Mouse (Mus musculus) layer of hippocampus, adult 2 months (tissue): ENCODE measurements around the gene Fgf13. TPM values are rescaled to one million over a fixed set of nuclear protein-coding genes. Genes with fewer than 3 reads are reported as not detected.

ENCODE experiments used
- DNase-seq, 2 experiments: peaks; one replicate each; pipeline ENCODE4 v3.0.0; 2022; ENCODE audit warnings: low spot score in 2 of 2
- H3K27ac ChIP-seq: fragments of 200-600 bp; 2 replicates; pipeline ENCODE4 v1.8.1; 2022
- H3K4me3 ChIP-seq: fragments of 200-600 bp; 2 replicates; pipeline ENCODE4 v1.8.1; 2022; ENCODE audit warnings: mild to moderate bottlenecking
- CTCF ChIP-seq: fragments of 200-600 bp; conservative IDR thresholded peaks from 2 replicates; pipeline ENCODE4 v1.8.1; 2022; ENCODE audit warnings: antibody characterized with exemption, mild to moderate bottlenecking, moderate library complexity
- long read RNA-seq, 2 experiments: library from polyadenylated mRNA; stranded (forward); transcript quantifications; one replicate each; pipeline ENCODE4 v2.0.0; 2021; ENCODE audit warnings: borderline mapping rate in 2 of 2
- total RNA-seq, 2 experiments: library from RNA; stranded (reverse); gene quantifications; 2 replicates each; pipeline ENCODE4 v1.2.3; 2021

Gene Fgf13
- 100 to 1,000 TPM; 226 to 234 TPM for total RNA-seq
- long read RNA-seq, experiment 1, transcript Fgf13-201 (5 exons, 2,499 nt): major isoform, 158 of 168 reads
- long read RNA-seq, experiment 1, partial matches to known transcripts: 1 of 168 reads
- long read RNA-seq, experiment 1, other reads (novel, unspliced or antisense): 9 of 168 reads
- long read RNA-seq, experiment 2, transcript Fgf13-201 (5 exons, 2,499 nt): major isoform, 146 of 151 reads
- long read RNA-seq, experiment 2, partial matches to known transcripts: 2 of 151 reads
- long read RNA-seq, experiment 2, other reads (novel, unspliced or antisense): 3 of 151 reads

- H3K27ac ChIP-seq: peak within 1 kb of the TSS; percentile 53; the same call in 1 of the 2 replicates
- no peak for DNase-seq
- H3K4me3 ChIP-seq: peak within 1 kb of the TSS; percentile 59
- TF ChIP-seq CTCF: peak; percentile 38
Observed at GRCm38 (mm10) chrX:59567695-59568431, at the start of gene Fgf13. Gene Fgf13 (minus strand): TSS chrX:59568071.

- DNase-seq: no peak
- H3K4me3 ChIP-seq: no peak overlapping the region
- peak; percentile 69 for TF ChIP-seq CTCF
Observed at GRCm38 (mm10) chrX:59606535-59606934, 38.7 kb upstream of the Fgf13 start.

GRCm38 (mm10) chrX:59589050-59589449 is 21.2 kb upstream of the Fgf13 start:
- Histone ChIP-seq H3K27ac (no peak overlapping the region), H3K4me3 (no peak overlapping the region)
- TF ChIP-seq CTCF: no peak
- no peak for DNase-seq

More at GRCm38 (mm10) chrX:59606535-59606934, 38.7 kb upstream of the Fgf13 start:
- no peak overlapping the region for H3K27ac ChIP-seq

- no peak for TF ChIP-seq CTCF
- no peak for DNase-seq
- no peak overlapping the region for H3K27ac ChIP-seq
Observed at GRCm38 (mm10) chrX:59585508-59586186, 17.8 kb upstream of the Fgf13 start.

GRCm38 (mm10) chrX:59584034-59584433 is 16.2 kb upstream of the Fgf13 start:
- Histone ChIP-seq H3K27ac (no peak overlapping the region), H3K4me3 (no peak overlapping the region)
- no peak for DNase-seq
- TF ChIP-seq CTCF: no peak

More at GRCm38 (mm10) chrX:59585508-59586186, 17.8 kb upstream of the Fgf13 start:
- H3K4me3 ChIP-seq: no peak overlapping the region

- Histone ChIP-seq H3K4me3 (peak overlapping the region; percentile 59), H3K27ac (peak overlapping the region; percentile 53; the same call in 1 of the 2 replicates)
- no peak; the same call in 1 of the 2 replicates for TF ChIP-seq CTCF
- peak in 1 of 2 experiments; percentile 15 for DNase-seq
Observed at GRCm38 (mm10) chrX:59566826-59567694, 811 bp downstream of the Fgf13 start.

- TF ChIP-seq CTCF: peak; percentile 52
- peak overlapping the region; percentile 37 for H3K4me3 ChIP-seq
- H3K27ac ChIP-seq: no peak overlapping the region
- no peak for DNase-seq
Observed at GRCm38 (mm10) chrX:59566017-59566679, 1.7 kb downstream of the Fgf13 start.

GRCm38 (mm10) chrX:59547931-59548330 is 19.9 kb downstream of the Fgf13 start:
- Histone ChIP-seq H3K27ac (no peak overlapping the region), H3K4me3 (no peak overlapping the region)
- no peak for TF ChIP-seq CTCF
- no peak for DNase-seq

GRCm38 (mm10) chrX:59508273-59508672 is 59.6 kb downstream of the Fgf13 start:
- TF ChIP-seq CTCF: no peak

GRCm38 (mm10) chrX:59493388-59493787 is 74.5 kb downstream of the Fgf13 start:
- DNase-seq: no peak
- TF ChIP-seq CTCF: no peak
- Histone ChIP-seq H3K27ac (no peak overlapping the region), H3K4me3 (no peak overlapping the region)

More at GRCm38 (mm10) chrX:59508273-59508672, 59.6 kb downstream of the Fgf13 start:
- Histone ChIP-seq H3K27ac (no peak overlapping the region), H3K4me3 (no peak overlapping the region)
- DNase-seq: no peak

GRCm38 (mm10) chrX:59485426-59485825 is 82.4 kb downstream of the Fgf13 start:
- H3K4me3 ChIP-seq: no peak overlapping the region
- no peak for DNase-seq
- TF ChIP-seq CTCF: no peak
- H3K27ac ChIP-seq: no peak overlapping the region
